Mouse (Mus musculus): Measurements from ENCODE around the gene Dcpp3. TPM values are rescaled to one million over a fixed set of nuclear protein-coding genes. Genes with fewer than 3 reads are reported as not detected.
A peak's percentile ranks its signal among the peaks of the same experiment; 100 is the strongest.
"Not testable (repeated sequence)": the region's sequence is repeated elsewhere in the genome, so short reads cannot be mapped to it uniquely, and the experiment has no call there.

The Dcpp3 gene
- not detected for polyA plus RNA-seq (2017; shearing (Covaris generic))

DNA sequence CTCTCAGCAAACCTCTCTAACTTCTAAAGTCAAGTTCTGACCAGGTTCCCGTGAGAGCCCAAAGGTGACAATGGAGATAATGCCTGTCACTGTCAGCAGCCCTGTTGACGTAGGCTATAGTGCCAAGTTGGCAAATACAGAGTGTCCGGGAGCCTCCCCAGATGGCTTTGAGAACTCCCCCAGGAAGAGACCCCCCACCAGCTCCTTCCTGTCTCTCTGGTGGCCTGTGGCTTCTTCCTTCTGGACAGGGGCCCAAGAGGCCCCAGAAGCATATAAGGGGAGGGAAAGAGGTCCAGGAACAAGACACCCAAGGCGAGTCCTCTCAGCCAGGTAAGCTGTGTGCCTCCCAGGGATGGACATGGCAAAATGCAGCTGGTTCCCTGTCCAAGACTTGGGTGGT, at the start of gene Dcpp3:
TSS of gene Dcpp3 (plus strand) at position 301 of the 400 bp plus-strand sequence.
- ATAC-seq, result not testable (repeated sequence)

DNA sequence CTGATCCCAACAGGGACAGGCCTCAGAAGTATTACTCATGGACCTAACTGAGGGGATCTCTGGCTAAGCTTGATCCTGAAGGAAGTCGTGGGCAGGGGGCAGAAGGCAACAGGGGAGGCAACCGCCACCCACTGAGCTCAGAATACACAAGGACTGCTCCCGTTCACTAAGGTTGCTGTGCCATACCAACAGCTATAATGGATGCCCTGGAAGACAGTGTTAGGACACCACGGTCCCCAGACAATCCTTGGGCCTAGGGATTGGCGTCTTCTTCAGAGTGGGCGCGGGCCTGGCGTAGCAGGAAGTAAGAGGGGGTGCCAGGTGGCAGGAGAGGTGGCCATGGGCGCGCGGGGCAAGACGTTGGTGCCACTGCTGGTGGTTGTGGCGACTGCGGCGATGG, 49.5 kb upstream of the Dcpp3 start, which contains the start of gene Prss21:
TSS of gene Prss21 (plus strand) at position 301 of the 400 bp plus-strand sequence.
- ATAC-seq, result no peak

DNA sequence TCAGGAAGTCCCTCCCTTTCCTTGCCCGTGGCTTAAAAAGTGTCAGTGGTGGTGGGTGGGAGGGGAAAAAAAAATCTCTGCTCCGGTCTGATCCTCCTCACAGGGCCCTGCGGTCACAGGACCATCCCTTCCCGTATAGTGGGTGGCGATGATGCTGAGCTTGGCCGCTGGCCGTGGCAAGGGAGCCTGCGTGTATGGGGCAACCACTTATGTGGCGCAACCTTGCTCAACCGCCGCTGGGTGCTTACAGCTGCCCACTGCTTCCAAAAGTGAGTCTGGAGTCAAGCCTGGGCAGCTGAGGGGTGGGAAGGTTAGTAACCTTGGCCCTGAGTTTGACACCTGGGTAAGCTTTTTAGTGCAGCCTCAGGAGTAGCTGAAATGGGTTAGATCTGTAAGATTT, 48.7 kb upstream of the Dcpp3 start:
- no peak for ATAC-seq

DNA sequence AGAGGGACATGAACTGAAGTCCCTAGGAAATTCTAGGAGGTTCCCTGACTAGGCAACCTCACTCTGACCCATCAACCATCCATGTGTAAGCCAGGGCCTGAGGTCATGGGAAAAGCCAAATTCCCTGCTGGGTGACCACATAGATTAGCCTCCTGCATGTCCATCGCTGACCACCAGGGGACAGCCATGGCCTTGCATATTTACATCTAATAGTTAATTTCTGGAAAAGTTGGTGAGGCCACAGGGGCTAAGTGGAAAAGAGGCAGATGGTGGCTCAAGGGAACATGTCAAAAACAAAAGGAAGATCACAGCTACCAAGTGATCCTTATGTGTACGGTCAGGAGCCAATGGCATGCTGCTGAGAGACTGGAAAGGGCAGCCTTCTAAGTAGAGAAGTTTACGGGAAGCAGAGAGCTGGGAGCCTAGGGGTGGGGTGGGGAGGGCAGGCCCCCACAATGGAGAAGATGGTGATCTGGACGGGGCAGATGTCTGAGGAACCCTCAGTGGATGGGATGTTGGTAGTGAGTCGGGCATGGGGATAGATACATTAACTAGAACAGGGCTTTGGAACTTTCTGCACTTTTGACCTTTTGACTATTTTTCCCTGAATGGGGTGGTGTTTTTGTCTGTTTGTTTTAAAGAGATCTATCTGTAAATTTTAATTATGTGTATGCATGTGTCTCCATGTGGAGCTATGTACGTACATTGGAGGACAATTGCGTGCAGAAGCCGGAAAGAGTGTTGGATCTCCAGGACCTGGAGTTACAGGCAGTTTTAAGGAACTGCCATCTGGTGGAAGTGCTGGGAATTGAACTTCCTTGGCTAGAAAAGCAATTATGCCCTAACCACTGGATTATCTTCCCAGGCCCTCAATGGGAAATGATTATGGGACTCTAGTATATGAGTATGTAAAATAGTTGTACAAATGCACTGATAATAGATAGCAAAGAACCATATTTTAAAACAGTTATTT, 43.1 kb upstream of the Dcpp3 start:
- ATAC-seq, result no peak

DNA sequence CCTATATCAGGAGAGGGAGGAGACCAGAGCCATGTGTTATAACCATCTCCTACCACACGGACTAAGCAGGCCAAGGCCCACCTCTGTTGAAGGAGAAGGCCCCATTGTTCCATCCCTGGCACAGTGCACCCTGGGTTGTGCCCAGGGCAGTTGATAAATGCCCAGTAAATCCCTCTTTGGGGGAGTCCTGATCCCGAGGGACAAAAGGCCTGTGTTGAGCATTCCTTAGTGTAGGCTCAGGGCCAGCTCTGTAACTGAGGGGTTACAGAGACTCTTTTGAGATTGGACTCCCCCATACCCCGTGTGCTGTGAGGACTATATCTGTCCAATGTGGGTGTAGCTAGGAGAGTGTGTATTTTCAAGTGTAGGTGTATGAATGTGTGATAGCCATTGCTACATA, 40.5 kb upstream of the Dcpp3 start:
- no peak for ATAC-seq

DNA sequence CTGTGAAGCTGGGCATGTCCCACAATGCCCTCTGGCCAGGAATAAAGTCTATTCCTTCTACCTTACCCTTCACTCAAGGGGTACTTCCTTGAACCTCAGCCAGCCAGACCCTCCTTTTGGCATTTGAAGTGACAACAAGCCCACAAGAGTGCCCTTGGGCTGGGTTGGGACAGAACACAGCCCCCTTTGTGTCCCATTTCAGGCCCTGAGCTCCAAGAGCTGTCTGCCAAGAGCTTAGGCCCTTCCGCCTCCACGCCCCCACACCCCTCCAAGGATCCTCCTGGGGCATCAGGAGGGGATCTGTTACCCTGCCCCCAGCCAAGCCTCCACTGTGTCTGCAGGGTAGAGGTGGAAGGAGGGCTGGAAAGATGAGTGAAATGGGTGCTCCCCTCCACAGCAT, 40.1 kb upstream of the Dcpp3 start:
- no peak for ATAC-seq

DNA sequence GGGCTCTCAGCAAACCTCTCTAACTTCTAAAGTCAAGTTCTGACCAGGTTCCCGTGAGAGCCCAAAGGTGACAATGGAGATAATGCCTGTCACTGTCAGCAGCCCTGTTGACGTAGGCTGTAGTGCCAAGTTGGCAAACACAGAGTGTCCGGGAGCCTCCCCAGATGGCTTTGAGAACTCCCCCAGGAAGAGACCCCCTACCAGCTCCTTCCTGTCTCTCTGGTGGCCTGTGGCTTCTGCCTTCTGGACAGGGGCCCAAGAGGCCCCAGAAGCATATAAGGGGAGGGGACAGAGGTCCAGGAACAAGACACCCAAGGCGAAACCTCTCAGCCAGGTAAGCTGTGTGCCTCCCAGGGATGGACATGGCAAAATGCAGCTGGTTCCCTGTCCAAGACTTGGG, 36.7 kb upstream of the Dcpp3 start, which contains the start of the genes Dcpp1 and Dcpp2:
TSS of gene Dcpp1 (plus strand) at position 301 of the 400 bp plus-strand sequence.
TSS of gene Dcpp2 (plus strand) at position 305 of the 400 bp plus-strand sequence.
- ATAC-seq, result not testable (repeated sequence)

DNA sequence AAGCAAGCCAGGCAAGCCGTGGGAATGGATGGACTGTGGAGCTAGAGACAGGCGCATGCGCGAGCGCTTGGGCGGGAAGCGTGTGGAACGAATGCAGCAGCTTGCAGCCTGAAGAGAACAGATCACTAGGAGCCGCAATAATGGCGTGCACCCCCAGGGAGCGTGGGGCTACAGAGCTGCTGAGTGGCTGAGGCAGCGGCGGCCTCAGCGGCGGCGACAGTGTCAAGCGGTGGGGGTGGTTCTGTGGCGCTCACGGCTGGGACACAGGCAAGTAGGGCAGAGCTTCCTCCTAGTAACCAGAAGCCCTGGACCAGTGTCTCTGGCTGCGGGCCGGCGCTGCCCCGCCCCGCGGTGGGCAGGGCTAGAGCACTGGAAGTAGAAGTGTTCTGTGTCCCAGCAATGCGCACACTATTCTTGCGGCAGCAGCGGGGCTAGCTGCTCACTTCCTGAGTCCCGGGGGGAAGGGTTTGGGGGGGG, 7.3 kb downstream of the Dcpp3 start:
- peak; percentile 98 for ATAC-seq

DNA sequence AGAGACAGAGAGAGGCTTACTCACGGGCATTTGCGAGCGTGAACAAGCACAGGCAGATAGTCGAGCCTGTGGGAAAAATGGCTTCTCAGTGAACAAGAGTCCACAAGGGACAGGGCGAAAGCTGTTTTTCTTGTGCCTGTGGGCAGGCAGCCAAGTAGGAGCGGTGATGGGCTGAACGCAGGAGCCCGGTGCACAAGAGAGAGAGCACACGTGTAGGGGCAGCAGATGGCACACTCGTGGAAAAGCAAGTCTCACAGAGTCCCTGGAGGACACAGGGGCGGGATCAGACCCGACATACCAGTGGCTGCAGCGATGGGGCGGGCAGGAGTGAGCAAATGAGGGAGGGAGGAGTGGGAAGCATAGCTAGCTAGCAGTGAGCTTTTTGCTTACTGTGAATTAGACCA, 7.8 kb downstream of the Dcpp3 start:
- peak; percentile 27 for ATAC-seq

DNA sequence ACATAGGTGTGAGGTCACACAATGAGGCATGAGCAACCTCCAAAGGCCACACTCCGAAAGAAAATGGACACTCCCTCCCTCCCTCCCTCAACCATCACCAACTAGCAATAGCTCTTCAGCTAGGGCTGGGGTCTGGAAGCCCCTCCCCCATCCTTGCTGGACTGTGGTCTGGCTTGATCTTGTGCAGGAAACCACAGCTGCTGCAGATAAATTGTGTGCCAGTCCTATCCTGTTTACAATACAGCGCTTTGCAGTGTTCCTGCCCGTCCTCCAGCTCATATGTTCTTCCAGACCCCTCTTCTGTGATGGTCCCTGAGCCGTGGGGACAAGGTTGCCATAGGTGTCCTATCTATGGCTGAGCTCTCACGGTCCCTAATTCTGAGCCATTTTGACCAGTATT, 13.9 kb downstream of the Dcpp3 start:
- ATAC-seq, result no peak

DNA sequence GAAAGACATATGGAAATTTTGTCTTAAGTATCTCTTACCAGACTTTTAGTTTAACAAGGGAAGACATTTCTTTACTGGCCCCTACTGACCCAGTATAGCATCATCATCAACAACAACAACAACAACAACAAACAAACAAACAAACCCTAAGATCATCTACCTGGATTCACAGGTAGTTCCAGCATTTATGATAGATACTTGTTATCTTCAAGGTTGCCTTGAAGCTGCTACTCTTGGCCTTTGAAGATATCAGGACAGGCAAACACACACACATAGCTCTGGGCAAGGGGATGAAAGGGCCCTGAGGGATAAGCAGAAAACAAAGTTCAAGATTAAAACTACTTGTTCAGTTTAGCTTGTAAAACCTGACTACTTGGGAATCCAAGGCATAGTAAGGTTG, 24.1 kb downstream of the Dcpp3 start, which contains the start of gene Sbp:
TSS of gene Sbp (plus strand) at position 301 of the 400 bp plus-strand sequence.
- ATAC-seq, result no peak

DNA sequence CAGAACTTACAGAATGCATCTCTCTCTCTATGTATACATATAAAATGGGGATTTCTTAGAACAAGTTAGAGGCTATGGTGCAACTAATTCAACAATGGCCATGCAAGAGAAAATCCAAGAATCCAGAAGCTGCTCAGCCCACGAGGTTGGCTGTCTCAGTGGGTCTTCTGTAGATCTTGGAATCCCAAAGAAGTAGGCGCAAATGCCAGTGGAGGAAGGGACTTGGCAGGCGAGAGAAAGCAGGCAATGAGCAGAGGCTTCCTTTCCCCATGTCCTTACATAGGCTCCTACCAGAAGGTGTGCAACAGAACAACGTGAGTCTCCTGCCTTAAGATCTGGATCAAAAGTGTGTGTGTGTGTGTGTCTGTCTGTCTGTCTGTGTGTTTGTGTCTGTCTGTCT, 30.2 kb downstream of the Dcpp3 start:
- not testable (repeated sequence) for ATAC-seq

DNA sequence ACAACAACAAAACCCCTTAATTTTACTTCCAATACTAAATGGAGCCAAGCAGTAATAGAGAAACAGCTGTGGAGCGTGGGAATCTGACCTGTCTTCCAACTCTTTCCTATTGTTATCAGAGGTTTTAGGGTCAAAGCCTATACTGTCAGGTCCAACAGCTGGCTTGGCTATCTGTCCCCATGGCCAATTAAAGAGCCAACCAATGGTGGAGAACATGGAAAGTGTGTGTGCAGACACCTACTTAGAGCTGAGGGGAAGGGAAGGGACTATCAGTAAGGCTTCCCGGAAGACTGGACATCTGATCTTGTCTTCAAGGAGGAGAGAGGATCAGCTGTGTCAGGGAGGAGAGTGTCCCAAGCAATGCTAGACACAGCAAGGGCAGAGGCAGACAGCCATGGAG, 31.8 kb downstream of the Dcpp3 start:
- no peak for ATAC-seq

DNA sequence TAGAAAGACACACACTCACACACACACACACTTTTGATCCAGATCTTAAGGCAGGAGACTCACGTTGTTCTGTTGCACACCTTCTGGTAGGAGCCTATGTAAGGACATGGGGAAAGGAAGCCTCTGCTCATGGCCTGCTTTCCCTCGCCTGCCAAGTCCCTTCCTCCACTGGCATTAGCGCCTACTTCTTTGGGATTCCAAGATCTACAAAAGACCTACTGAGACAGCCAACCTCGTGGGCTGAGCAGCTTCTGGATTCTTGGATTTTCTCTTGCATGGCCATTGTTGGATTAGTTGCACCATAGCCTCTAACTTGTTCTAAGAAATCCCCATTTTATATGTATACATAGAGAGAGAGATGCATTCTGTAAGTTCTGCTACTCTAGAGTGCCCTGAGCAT, 33.6 kb downstream of the Dcpp3 start:
- not testable (repeated sequence) for ATAC-seq

DNA sequence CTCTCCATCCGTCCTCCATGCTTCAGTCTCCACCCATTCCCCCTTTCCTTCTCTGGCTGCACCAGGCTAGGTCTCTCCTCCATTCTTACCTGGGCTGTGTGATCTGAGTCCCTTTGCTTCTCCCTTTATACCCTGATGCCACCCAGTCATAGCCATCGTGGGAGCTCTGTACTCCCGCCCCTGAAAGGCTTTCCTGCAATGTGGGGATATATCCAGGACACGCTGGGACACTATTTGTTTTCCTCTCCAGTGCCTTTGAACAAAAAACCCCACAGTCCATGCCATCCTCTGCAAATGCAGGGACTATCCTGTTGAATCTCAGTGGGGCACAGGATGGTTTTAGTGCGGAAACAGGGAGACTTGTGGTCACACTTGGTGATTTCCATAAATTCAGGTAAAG, 37.9 kb downstream of the Dcpp3 start, which contains the start of gene Sbpl:
TSS of gene Sbpl (minus strand) at position 101 of the 400 bp plus-strand sequence.
- ATAC-seq, result no peak

DNA sequence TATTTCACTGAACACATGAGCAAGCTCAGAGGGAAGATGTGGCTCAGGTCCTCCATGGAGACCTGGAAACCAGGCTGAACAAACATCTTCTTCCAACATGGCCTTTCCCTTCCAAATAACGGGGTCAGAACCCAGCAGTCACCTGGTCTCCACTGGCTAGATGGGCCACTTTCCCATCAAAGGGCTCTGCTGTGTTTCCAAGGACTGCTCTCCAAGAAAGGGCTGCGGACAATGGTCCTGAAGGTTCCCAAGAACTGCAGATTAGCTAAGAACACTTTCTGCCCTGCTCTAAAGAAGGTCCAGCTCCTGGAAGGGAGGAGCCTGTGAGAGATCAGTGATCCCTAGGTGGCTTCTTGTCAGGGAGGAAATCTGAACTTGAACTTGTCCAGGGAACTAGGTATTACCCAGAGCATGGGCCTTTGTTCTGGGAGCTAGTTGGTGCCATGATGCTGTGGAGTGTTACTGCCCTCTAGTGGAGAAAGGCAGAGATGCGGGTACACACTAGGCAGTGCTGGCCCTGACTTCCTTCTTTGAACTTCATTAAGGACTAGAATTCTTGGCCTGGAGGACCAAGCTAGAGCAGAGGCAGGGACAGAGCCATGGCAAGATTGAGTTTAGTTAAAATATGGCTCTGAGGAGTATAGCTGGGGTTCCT, 43.0 kb downstream of the Dcpp3 start:
- ATAC-seq, result peak; percentile 85

DNA sequence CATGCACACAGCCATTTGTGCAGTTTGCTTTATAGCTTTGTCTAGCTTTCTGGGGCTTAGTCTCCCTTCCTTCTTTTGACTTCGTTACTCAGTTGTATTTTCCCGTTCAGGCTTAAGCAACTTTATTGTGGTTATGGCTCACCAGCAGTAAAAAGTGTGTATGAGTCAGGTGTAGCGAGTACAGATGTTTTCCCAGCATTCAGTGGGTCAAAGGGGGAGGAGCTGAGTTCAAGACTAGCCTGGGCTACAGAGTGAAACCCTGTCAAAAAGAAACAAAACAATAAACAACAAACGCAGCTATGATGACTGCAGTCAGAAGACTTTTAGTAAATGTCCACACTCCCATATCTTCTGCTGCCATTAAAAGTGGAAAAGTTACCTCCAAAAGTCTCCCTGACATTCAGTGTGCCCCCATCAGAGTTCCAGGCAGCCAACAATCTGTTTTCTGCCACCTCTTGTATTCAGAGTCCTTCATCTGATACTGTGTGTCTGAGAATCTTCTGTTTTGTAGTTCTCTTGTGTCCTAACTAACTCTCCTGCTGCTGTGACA, 44.4 kb downstream of the Dcpp3 start:
- no peak for ATAC-seq

DNA sequence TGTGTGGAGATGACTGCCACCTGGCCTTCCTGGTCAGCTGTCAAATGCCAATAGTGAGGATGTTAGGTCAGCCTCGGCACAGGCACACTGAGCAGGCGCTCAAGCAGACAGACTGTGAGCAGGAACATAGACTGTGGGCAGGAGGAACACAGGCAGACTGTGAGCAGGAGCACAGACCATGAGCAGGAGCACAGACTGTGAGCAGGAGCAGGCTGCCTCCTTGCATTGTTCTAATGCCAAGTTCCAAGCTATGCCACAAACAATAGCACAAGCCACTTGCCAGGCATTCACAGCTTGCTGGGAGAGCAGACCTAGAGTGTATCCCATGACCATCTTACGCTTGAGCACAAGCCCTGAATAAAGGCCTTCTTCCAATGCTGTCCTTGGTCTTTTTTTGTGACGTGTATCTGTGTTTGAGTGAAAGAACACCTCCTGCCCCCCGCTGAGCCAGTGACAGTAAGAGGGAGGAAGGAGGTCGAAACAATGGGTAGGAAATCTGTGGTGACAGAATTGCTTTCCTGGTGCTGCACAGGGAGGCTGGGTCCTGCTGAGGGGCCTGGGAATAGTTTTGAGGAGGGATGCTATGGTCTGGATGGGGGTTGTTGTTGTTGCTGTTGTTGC, 48.7 kb downstream of the Dcpp3 start:
- no peak for ATAC-seq

DNA sequence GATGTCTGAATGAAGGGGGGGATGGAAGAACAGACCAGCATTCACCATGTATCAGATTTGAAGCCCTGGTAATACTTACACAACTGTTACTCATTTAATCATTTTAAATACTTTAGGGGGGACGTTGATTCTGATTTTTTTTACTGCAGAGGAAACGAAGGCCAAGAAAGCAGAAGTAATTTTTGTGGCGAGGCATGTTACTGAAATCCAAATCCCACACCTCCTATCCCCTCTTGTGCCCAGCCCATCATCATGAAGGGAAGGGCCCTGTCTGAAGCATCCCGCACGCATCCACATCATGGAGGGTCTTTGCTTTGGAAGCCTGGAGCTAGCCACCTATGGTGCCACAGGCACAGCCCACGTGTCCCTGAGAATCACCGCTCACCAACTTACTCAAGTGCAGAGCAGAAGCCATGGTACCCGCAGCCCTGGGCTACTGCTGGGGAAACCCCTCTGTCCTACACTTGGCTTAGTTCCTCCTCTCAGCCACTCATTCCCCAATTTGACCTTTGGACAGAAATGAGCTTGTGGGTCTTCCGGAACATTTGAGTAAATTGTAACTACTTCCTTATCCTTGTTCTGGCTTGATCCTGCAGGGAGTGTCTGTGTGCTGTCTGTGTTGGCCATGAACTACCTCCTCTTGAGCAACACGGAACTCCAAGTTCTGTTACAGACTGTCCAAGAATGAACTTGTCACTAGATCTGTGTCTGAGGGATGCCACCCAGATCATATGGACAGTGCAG, 49.6 kb downstream of the Dcpp3 start:
- ATAC-seq, result no peak

DNA sequence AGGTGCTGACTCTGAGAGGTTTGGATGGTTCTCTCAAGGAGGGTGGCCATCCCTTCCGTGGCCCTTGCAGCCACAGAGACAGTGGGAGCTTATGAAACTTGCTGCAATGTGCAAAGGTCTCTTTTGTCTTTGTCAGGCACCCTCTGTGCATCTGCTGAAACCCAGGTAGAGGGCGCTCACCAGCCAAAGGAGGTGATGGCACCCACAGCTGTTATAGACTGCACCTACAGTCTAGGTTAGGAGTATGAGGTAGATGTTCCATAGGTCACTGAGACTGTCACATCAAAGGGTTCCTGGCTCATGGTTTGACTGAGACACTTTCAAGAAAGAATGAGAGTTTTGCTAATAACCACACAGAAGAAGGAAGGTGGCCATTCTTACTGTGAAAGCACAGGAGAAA, 51.5 kb downstream of the Dcpp3 start:
- ATAC-seq, result no peak

All from CD4-positive, CD25-positive, alpha-beta regulatory T cell, adult 4 months (primary cell).